Mouse (Mus musculus) spleen, adult 2 months (tissue): ENCODE measurements at regions not wholly inside any gene's neighbourhood (a gene's known extent, or its start where the extent isn't known, plus 50 kb on each side); places are given as distances from the start of the nearest gene placed in this dataset.

Source experiments
- CTCF ChIP-seq: fragments of 200-500 bp; IDR thresholded peaks from 2 replicates; pipeline ENCODE4 v1.5.1; 2011; ENCODE audit warnings: mild to moderate bottlenecking, inconsistent platforms; ENCODE audit not compliant: insufficient read depth, insufficient read length, insufficient replicate concordance; ENCODE audit errors: extremely low read depth
- POLR2A ChIP-seq: fragments of 200-500 bp; IDR thresholded peaks from 2 replicates; pipeline ENCODE4 v1.6.1; 2011; ENCODE audit warnings: low read depth, low read length, inconsistent platforms

DNA sequence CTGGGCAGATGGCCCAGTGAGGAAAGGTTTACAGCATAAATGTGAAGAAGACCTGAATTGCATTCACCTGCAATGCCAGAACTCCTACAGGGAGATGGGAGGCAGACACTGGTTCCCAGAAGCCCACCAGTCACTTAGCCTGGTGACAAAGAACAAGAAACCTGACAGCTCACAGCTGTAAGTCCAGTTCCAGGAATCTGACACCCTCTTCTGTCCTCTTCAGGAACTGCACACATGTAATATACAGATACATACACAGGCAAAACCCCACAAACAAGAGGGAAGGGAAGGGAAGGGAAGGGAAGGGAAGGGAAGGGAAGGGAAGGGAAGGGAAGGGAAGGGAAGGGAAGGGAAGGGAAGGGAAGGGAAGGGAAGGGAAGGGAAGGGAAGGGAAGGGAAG, 120.8 kb upstream of the Dnajc1 start:
- no peak for TF ChIP-seq CTCF
- no peak for TF ChIP-seq POLR2A
